Mouse (Mus musculus) megakaryocyte, embryonic 14.5 days (primary cell): ENCODE measurements around the gene Fis1.

ENCODE experiments used
- FLI1 ChIP-seq: IDR thresholded peaks from 2 replicates; pipeline ENCODE4 v1.6.1; 2012; ENCODE audit warnings: low read length, inconsistent platforms, mixed read lengths
- GATA1 ChIP-seq: IDR thresholded peaks from 3 replicates; pipeline ENCODE4 v1.6.1; 2012; ENCODE audit warnings: mixed read lengths, low read length, inconsistent platforms, borderline replicate concordance

- TF ChIP-seq GATA1 (no peak), FLI1 (no peak)
Observed at GRCm38 (mm10) chr5:136932956-136933355, 20.1 kb upstream of the Fis1 start.
